Mouse (Mus musculus): ENCODE data around the gene Supt6. TPM values are rescaled to one million over a fixed set of nuclear protein-coding genes. Genes with fewer than 3 reads are reported as not detected.

The Supt6 gene
- polyA plus RNA-seq, 1 experiment from 2014 or later, result 12.9 TPM

GRCm38 (mm10) chr11:78181830-78182357, 63.9 kb downstream of the Supt6 start:
- Histone ChIP-seq H3K36me3 (peaks cover 29% of the 10 kb centered on the region), H3K4me2 (peak overlapping the region; percentile 63), H3K4me3 (peak overlapping the region; percentile 90), H3K9ac (peak overlapping the region; percentile 96), H3K9me3 (replicated peaks) (no peaks in the 10 kb centered on the region), H3K27ac (no peak overlapping the region), H3K4me1 (replicated peaks) (peaks cover 45% of the 10 kb centered on the region), H3K27me3 (no peaks in the 10 kb centered on the region)
- WGBS, result 42% methylated on average over 2 of the region's 2 CpGs
- ATAC-seq (replicated peaks; ENCODE audit: insufficient number of reproducible peaks, insufficient read depth, low FRiP score, low read depth), result no peak

GRCm38 (mm10) chr11:78180081-78180761, 65.6 kb downstream of the Supt6 start:
- Histone ChIP-seq H3K9me3 (replicated peaks) (no peaks in the 10 kb centered on the region), H3K4me2 (peak overlapping the region; percentile 96), H3K9ac (no peak overlapping the region), H3K36me3 (peaks cover 29% of the 10 kb centered on the region), H3K4me3 (peak overlapping the region; percentile 75; the same call in 1 of the 2 replicates), H3K27me3 (no peaks in the 10 kb centered on the region), H3K4me1 (replicated peaks) (peaks cover 49% of the 10 kb centered on the region), H3K27ac (0 out of 2 replicates have a peak overlapping the region, but pooled peaks have one; percentile 16)
- no peak for ATAC-seq (replicated peaks; ENCODE audit: insufficient number of reproducible peaks, insufficient read depth, low FRiP score, low read depth)
- WGBS, result 64% methylated on average over 6 of the region's 6 CpGs

GRCm38 (mm10) chr11:78179438-78179999, 66.3 kb downstream of the Supt6 start:
- Histone ChIP-seq H3K4me2 (peak overlapping the region; percentile 96), H3K27ac (peak overlapping the region; percentile 98), H3K27me3 (no peaks in the 10 kb centered on the region), H3K9me3 (replicated peaks) (no peaks in the 10 kb centered on the region), H3K36me3 (peaks cover 29% of the 10 kb centered on the region), H3K9ac (peak overlapping the region; percentile 70), H3K4me3 (peak overlapping the region; percentile 75), H3K4me1 (replicated peaks) (peaks cover 49% of the 10 kb centered on the region)
- no peak for ATAC-seq (replicated peaks; ENCODE audit: insufficient number of reproducible peaks, insufficient read depth, low FRiP score, low read depth)
- WGBS, result 26% methylated on average over 8 of the region's 8 CpGs

- 1% methylated on average over 29 of the region's 29 CpGs for WGBS
Observed at GRCm38 (mm10) chr11:78178859-78179437, 66.8 kb downstream of the Supt6 start.

GRCm38 (mm10) chr11:78177903-78178858, 67.6 kb downstream of the Supt6 start:
- peak overlapping the region; percentile 96 for H3K4me2 ChIP-seq
- H3K27ac ChIP-seq, result peak overlapping the region; percentile 98
- H3K36me3 ChIP-seq, result peaks cover 29% of the 10 kb centered on the region
- H3K27me3 ChIP-seq, result no peaks in the 10 kb centered on the region
- peak; percentile 78 for ATAC-seq (replicated peaks; ENCODE audit: insufficient number of reproducible peaks, insufficient read depth, low FRiP score, low read depth)
- peaks cover 44% of the 10 kb centered on the region for H3K4me1 ChIP-seq (replicated peaks)
- under 1% methylated on average over 81 of the region's 84 CpGs for WGBS
- peak overlapping the region; percentile 75 for H3K4me3 ChIP-seq
- H3K9ac ChIP-seq, result peak overlapping the region; percentile 70
- H3K9me3 ChIP-seq (replicated peaks), result no peaks in the 10 kb centered on the region

More at GRCm38 (mm10) chr11:78178859-78179437, 66.8 kb downstream of the Supt6 start:
- Histone ChIP-seq H3K4me3 (peak overlapping the region; percentile 75), H3K4me2 (peak overlapping the region; percentile 96), H3K27me3 (no peaks in the 10 kb centered on the region), H3K9ac (peak overlapping the region; percentile 70), H3K36me3 (peaks cover 29% of the 10 kb centered on the region), H3K27ac (peak overlapping the region; percentile 98), H3K9me3 (replicated peaks) (no peaks in the 10 kb centered on the region), H3K4me1 (replicated peaks) (peaks cover 46% of the 10 kb centered on the region)
- ATAC-seq (replicated peaks; ENCODE audit: insufficient number of reproducible peaks, insufficient read depth, low FRiP score, low read depth), result peak; percentile 3; the same call in 1 of the 2 replicates

GRCm38 (mm10) chr11:78177437-78177836, 68.3 kb downstream of the Supt6 start:
- peak overlapping the region; percentile 75 for H3K4me3 ChIP-seq
- 0% methylated on average over 10 of the region's 10 CpGs for WGBS
- no peak for ATAC-seq (replicated peaks; ENCODE audit: insufficient number of reproducible peaks, insufficient read depth, low FRiP score, low read depth)
- H3K9me3 ChIP-seq (replicated peaks), result no peaks in the 10 kb centered on the region
- peaks cover 50% of the 10 kb centered on the region for H3K4me1 ChIP-seq (replicated peaks)
- no peaks in the 10 kb centered on the region for H3K27me3 ChIP-seq
- H3K4me2 ChIP-seq, result peak overlapping the region; percentile 96
- peak overlapping the region; percentile 63 for H3K9ac ChIP-seq
- H3K36me3 ChIP-seq, result peaks cover 29% of the 10 kb centered on the region
- peak overlapping the region; percentile 98 for H3K27ac ChIP-seq

GRCm38 (mm10) chr11:78176905-78177331, 68.9 kb downstream of the Supt6 start:
- WGBS, result under 1% methylated on average over 23 of the region's 23 CpGs
- Histone ChIP-seq H3K4me1 (replicated peaks) (peaks cover 45% of the 10 kb centered on the region), H3K9ac (peak overlapping the region; percentile 63), H3K9me3 (replicated peaks) (no peaks in the 10 kb centered on the region), H3K36me3 (peaks cover 25% of the 10 kb centered on the region), H3K27me3 (no peaks in the 10 kb centered on the region), H3K27ac (peak overlapping the region; percentile 98), H3K4me2 (peak overlapping the region; percentile 96), H3K4me3 (peak overlapping the region; percentile 75)
- ATAC-seq (replicated peaks; ENCODE audit: insufficient number of reproducible peaks, insufficient read depth, low FRiP score, low read depth), result no peak

GRCm38 (mm10) chr11:78176402-78176862, 69.4 kb downstream of the Supt6 start, which contains the start of the genes Nek8 and Tlcd1:
Gene Nek8 (minus strand): TSS chr11:78176675.
Gene Tlcd1 (plus strand): TSS chr11:78176711.
- Histone ChIP-seq H3K4me1 (replicated peaks) (peaks cover 40% of the 10 kb centered on the region), H3K27me3 (no peaks in the 10 kb centered on the region), H3K36me3 (peaks cover 20% of the 10 kb centered on the region), H3K4me2 (peak within 1 kb of the TSS; percentile 96), H3K4me3 (peak within 1 kb of the TSS; percentile 75), H3K27ac (peak within 1 kb of the TSS; percentile 98), H3K9me3 (replicated peaks) (no peaks in the 10 kb centered on the region), H3K9ac (peak within 1 kb of the TSS; percentile 63)
- ATAC-seq (replicated peaks; ENCODE audit: insufficient number of reproducible peaks, insufficient read depth, low FRiP score, low read depth), result peak; percentile 75
- WGBS, result 0% methylated on average over 32 of the region's 32 CpGs

- H3K4me1 ChIP-seq (replicated peaks), result peaks cover 40% of the 10 kb centered on the region
Observed at GRCm38 (mm10) chr11:78175771-78176401, 69.9 kb downstream of the Supt6 start.

GRCm38 (mm10) chr11:78174506-78174905, 71.3 kb downstream of the Supt6 start:
- H3K4me1 ChIP-seq (replicated peaks), result peaks cover 27% of the 10 kb centered on the region
- no peak overlapping the region for H3K9ac ChIP-seq
- H3K36me3 ChIP-seq, result peaks cover 1% of the 10 kb centered on the region; the same call in 1 of the 2 replicates
- H3K4me3 ChIP-seq, result no peak overlapping the region
- 86% methylated on average over 3 of the region's 3 CpGs for WGBS
- no peak for ATAC-seq (replicated peaks; ENCODE audit: insufficient number of reproducible peaks, insufficient read depth, low FRiP score, low read depth)
- no peak overlapping the region for H3K27ac ChIP-seq
- H3K4me2 ChIP-seq, result no peak overlapping the region
- no peaks in the 10 kb centered on the region for H3K9me3 ChIP-seq (replicated peaks)
- H3K27me3 ChIP-seq, result no peaks in the 10 kb centered on the region

More at GRCm38 (mm10) chr11:78175771-78176401, 69.9 kb downstream of the Supt6 start:
- WGBS, result under 1% methylated on average over 9 of the region's 10 CpGs
- no peak for ATAC-seq (replicated peaks; ENCODE audit: insufficient number of reproducible peaks, insufficient read depth, low FRiP score, low read depth)
- Histone ChIP-seq H3K4me2 (peak overlapping the region; percentile 96), H3K27ac (peak overlapping the region; percentile 98), H3K36me3 (peaks cover 15% of the 10 kb centered on the region), H3K4me3 (peak overlapping the region; percentile 75), H3K9me3 (replicated peaks) (no peaks in the 10 kb centered on the region), H3K27me3 (no peaks in the 10 kb centered on the region), H3K9ac (peak overlapping the region; percentile 63)

Measured in heart, embryonic 15.5 days (tissue).